Mouse (Mus musculus): ENCODE data around the gene Pknox2. TPM values are rescaled to one million over a fixed set of nuclear protein-coding genes. Genes with fewer than 3 reads are reported as not detected.

Gene Pknox2
- polyA plus RNA-seq, 1 experiment from 2014 or later = 21.3 TPM

DNA sequence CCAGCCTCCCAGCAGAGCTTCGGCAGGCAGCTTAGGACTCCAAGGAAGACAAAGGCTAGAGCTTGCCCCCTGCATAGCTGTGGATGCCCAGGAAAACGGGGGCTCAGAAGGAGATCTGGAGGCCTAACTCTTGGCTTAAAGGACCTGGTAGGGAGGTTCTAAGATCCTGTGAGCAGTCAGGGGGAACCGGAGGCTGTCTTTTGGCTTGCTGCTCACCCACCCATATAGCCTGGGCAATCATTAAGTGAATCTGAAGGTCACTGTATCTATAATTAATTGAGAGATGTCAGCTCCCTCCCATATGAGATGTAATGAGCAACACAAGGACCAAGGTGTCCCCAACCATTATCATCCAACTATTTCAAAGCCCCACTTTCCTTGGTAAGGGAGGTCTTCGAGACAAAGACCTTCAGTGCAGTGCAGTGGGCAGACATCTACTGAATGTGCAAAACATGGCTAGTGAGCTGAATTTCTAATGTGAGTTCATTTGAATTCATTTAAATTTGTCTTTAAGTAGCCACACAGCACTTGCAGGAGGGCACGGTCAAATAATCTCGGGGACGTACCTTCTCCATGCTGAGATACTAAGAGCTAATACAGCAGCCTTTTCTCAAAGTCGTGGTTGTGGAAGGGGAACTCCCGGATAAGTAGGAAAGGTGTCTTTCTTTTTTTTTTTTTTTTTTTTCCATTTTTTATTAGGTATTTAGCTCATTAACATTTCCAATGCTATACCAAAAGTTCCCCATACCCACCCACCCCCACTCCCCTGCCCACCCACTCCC is 30.4 kb downstream of the Pknox2 start:
- H3K4me3 ChIP-seq = no peak overlapping the region
- H3K27ac ChIP-seq (replicated peaks) = no peak overlapping the region
- 46% methylated on average over 9 of the region's 9 CpGs for WGBS
- H3K36me3 ChIP-seq = no peaks in the 10 kb centered on the region
- H3K27me3 ChIP-seq = no peaks in the 10 kb centered on the region
- ATAC-seq (replicated peaks) = no peak
- no peak overlapping the region for H3K4me2 ChIP-seq (replicated peaks)
- H3K9me3 ChIP-seq = no peaks in the 10 kb centered on the region
- H3K9ac ChIP-seq (replicated peaks) = no peak overlapping the region
- peaks cover 35% of the 10 kb centered on the region for H3K4me1 ChIP-seq

DNA sequence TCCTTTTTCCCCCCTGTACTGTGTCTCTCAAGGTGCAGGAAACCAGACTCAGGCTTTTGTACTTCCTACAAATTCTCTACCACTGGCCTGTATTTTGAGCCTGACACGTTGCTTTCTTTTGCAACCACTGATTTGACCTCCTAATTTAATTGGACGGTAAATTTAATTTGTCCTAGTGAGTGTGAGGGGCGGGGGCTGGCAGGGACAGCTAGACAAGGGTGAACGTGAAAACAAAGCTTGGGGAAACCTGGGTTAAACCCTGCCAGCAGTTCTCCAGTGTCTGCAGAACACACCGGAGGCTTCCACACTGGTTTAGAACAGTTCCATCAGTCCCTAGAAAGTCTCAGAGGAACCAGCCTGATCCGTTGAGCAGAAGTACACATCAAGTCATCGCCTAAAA is 31.4 kb downstream of the Pknox2 start:
- no peaks in the 10 kb centered on the region for H3K27me3 ChIP-seq
- H3K4me1 ChIP-seq = peaks cover 28% of the 10 kb centered on the region
- no peak overlapping the region for H3K4me3 ChIP-seq
- no peaks in the 10 kb centered on the region for H3K36me3 ChIP-seq
- WGBS = 43% methylated on average over 7 of the region's 7 CpGs
- no peak overlapping the region for H3K27ac ChIP-seq (replicated peaks)
- no peak overlapping the region for H3K4me2 ChIP-seq (replicated peaks)
- H3K9me3 ChIP-seq = no peaks in the 10 kb centered on the region
- no peak for ATAC-seq (replicated peaks)
- no peak overlapping the region for H3K9ac ChIP-seq (replicated peaks)

DNA sequence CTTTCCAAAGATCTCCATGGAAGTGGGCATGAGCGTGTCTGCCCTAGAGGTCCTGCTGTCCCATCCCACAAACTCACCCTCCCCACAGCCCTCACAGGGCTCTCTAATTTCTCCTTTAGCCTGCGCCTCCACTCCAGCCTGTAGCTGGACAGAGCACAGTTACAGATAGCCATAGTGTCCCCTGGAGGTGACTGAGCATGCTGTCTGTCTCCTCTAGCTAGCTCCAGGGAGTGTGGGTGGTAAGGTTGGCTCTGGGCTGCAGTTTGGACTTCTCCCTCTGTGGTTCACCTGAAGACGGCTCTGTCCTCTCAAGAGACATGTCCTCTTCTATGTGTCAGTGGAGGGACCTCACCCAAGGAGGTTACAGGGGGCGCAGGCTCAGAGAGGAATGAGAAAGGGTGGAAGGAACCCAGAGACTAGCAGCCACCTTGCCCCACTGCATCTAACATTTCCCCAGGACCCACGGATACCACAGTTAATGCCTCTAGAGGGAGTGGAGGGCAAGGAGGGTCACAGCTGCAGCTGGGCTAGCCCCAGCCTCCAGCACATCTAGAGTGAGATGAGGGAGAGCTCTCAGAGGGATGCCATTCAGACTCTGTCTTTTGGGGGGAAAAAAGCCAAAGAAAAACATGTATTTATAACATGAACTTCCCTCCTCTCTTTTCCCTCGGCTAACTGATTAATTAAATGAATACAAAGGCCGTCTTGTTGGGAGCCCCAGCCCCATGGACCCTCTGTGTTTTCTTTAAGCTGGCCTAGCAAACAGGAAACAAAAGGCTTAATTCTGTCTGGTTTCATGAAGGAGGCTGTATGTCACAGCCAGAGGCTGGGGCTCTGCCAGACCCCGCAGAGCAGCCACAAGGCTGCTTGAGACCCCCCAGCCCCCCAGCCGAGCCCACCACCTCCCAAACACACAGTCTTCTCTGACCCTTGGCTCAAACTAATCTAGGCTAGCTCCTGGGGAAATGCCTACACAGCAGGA is 32.6 kb downstream of the Pknox2 start:
- ATAC-seq (replicated peaks) = peak; percentile 82
- H3K4me2 ChIP-seq (replicated peaks) = no peak overlapping the region
- H3K36me3 ChIP-seq = no peaks in the 10 kb centered on the region
- H3K9ac ChIP-seq (replicated peaks) = no peak overlapping the region
- peak overlapping the region; percentile 64 for H3K27ac ChIP-seq (replicated peaks)
- peaks cover 21% of the 10 kb centered on the region for H3K4me1 ChIP-seq
- no peaks in the 10 kb centered on the region for H3K27me3 ChIP-seq
- H3K4me3 ChIP-seq = no peak overlapping the region
- 14% methylated on average over 9 of the region's 9 CpGs for WGBS
- H3K9me3 ChIP-seq = no peaks in the 10 kb centered on the region

DNA sequence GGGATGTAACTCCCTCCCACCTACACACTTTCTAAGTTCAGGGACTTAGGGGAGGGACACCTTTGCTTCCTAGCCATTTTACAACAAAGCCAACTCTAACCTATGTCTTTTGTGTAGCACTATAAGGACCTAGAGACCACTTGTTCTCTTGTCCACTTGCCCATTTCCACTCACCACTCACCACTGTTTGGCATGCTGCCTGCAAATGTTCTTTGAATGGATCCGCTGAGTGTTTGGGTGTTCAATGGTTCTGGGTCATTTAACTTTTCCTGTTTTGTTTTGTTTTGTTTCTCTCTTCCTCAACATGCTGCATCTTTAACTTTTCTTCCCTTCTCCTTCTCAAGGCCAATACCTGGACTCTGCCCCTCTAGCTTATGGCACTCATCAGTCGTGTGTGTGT is 39.7 kb downstream of the Pknox2 start:
- 37% methylated on average over 2 of the region's 2 CpGs for WGBS
- H3K4me2 ChIP-seq (replicated peaks) = no peak overlapping the region
- H3K9ac ChIP-seq (replicated peaks) = no peak overlapping the region
- H3K9me3 ChIP-seq = no peaks in the 10 kb centered on the region
- H3K27me3 ChIP-seq = no peaks in the 10 kb centered on the region
- no peak for ATAC-seq (replicated peaks)
- peaks cover 7% of the 10 kb centered on the region; the same call in 1 of the 2 replicates for H3K4me1 ChIP-seq
- H3K36me3 ChIP-seq = no peaks in the 10 kb centered on the region
- H3K4me3 ChIP-seq = no peak overlapping the region
- H3K27ac ChIP-seq (replicated peaks) = no peak overlapping the region

DNA sequence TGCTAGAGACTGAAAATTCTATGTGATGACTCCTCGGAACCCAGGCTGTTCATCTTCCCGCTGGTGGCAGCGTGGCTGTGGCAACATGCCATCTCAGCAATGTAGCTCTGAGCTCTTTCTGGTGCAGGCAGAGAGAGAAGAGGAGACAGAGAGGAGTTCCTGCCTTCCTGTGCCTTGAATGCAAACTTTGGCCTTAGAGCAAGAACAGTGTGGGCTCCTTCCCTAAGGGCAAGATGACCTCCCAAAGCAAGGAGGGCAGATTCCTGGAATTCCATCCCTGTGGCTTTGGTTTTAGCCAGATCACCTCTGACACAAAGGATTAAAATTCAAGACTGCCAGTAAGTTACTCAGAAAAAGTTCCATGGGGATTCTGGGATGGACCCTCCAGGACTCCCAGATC is 40.4 kb downstream of the Pknox2 start:
- no peak for ATAC-seq (replicated peaks)
- Histone ChIP-seq H3K9me3 (no peaks in the 10 kb centered on the region), H3K9ac (replicated peaks) (no peak overlapping the region), H3K4me2 (replicated peaks) (no peak overlapping the region), H3K27ac (replicated peaks) (no peak overlapping the region), H3K4me1 (peaks cover 7% of the 10 kb centered on the region; the same call in 1 of the 2 replicates), H3K4me3 (no peak overlapping the region), H3K36me3 (no peaks in the 10 kb centered on the region), H3K27me3 (no peaks in the 10 kb centered on the region)
- 48% methylated on average over 3 of the region's 3 CpGs for WGBS

DNA sequence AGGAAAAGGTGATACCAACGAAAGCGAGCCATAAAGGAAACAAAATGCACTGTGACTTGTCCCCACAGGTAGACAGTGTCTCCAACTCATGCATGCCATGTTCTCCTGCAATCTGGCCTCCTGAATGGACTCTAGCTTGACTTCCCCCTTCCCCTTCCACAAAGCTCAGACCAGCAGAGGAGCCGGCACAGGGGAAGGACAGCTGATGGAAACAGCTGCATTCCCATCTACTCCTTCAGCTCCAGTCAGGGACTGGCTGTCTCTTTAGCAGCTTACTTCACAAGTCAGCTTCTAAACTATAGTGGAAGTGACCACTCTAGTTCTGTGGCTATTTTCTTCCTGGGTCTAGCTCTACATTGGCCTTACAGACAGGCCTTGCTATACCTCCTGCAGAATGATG is 43.0 kb downstream of the Pknox2 start:
- Histone ChIP-seq H3K4me1 (peaks cover 12% of the 10 kb centered on the region), H3K4me3 (no peak overlapping the region), H3K9me3 (no peaks in the 10 kb centered on the region), H3K27ac (replicated peaks) (no peak overlapping the region), H3K36me3 (no peaks in the 10 kb centered on the region), H3K27me3 (no peaks in the 10 kb centered on the region), H3K9ac (replicated peaks) (no peak overlapping the region), H3K4me2 (replicated peaks) (no peak overlapping the region)
- 64% methylated on average over 3 of the region's 3 CpGs for WGBS
- no peak for ATAC-seq (replicated peaks)

DNA sequence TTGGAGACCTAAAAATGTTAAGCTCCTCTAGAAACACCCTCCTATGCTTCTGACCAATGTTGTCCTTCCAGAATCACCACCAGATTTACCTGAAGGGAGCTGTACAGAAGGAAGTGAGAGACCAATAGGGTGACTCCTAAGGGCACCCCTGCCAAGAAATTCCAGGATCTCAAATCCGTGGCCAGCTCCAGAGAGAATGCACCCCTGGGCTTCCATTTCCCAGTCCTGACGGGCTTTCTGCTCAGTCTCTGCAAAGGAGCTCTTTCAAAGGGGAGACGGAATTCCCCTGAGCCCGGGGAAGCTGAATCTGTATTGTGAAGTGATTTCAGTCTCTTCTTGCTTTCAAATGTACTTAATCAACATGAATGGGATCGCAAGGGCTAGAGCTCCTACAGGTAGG is 43.4 kb downstream of the Pknox2 start:
- WGBS = 21% methylated on average over 5 of the region's 5 CpGs
- H3K4me3 ChIP-seq = no peak overlapping the region
- H3K4me1 ChIP-seq = peaks cover 12% of the 10 kb centered on the region
- no peaks in the 10 kb centered on the region for H3K9me3 ChIP-seq
- H3K36me3 ChIP-seq = no peaks in the 10 kb centered on the region
- no peak overlapping the region for H3K4me2 ChIP-seq (replicated peaks)
- H3K27me3 ChIP-seq = no peaks in the 10 kb centered on the region
- H3K27ac ChIP-seq (replicated peaks) = no peak overlapping the region
- no peak overlapping the region for H3K9ac ChIP-seq (replicated peaks)
- ATAC-seq (replicated peaks) = no peak

DNA sequence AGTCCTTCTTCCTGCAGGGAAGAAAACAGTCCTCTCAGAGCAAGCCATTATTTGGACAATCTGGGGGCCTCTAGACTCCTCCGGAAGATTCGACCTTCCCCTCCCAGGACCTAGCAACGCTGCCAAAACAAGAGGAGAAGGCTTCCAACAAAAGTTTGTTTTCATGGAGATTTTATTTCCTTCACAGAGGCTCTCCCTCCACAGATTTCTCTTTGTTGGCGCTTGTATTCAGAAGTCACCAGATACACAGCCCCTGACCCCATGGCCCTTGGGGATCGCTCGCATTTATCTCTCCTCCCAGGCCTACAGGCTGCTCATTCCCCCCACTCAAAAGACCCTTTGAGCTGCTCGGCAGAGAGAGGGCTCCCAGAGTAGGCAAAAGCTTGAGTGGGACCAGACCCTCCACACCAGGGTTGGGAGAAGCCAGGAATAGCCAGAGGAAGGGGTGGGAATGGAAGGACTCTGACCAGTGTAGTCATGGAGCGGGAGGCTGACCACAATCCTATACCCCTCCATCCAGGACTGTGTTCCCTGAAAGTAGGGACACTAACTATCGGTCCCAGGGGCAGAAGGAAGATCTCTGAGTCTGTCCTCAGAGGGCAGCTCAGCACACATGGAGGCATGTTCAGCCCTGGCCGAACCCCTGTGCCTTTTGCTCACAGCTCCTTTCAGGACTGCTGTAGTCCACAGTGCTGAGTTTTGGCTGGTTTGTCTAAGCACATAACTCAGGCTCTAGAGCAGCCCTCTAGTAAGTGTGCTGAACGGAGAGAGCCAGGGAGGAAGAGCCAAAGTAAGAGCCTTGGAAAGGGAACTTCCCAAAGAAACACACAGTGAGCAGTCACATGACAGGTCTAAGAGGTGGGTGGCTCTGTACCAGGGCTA is 45.9 kb downstream of the Pknox2 start:
- H3K4me2 ChIP-seq (replicated peaks) = no peak overlapping the region
- no peak overlapping the region for H3K9ac ChIP-seq (replicated peaks)
- H3K4me3 ChIP-seq = no peak overlapping the region
- H3K27me3 ChIP-seq = no peaks in the 10 kb centered on the region
- no peaks in the 10 kb centered on the region for H3K9me3 ChIP-seq
- WGBS = 47% methylated on average over 11 of the region's 11 CpGs
- peaks cover 5% of the 10 kb centered on the region; the same call in 1 of the 2 replicates for H3K4me1 ChIP-seq
- H3K27ac ChIP-seq (replicated peaks) = no peak overlapping the region
- no peak for ATAC-seq (replicated peaks)
- no peaks in the 10 kb centered on the region for H3K36me3 ChIP-seq

DNA sequence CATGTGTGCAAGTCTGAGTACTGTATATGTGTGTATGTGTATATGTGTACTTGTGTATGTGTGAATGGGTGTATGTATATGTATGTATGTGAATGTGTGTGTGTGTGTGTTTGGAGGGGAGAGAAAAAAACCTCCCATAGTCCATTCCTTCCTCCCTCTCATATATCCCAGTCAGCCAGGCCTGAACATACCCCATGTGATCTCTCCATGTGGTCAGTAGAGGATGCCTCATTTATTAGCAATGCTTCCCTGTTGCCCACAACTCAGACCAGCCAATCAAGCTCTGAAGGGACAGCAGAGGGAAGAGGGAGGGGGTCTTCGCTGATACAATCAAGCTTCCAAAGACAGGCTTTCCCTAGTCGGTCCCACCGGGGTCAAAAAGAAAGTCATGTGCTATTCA is 47.6 kb downstream of the Pknox2 start:
- no peak overlapping the region for H3K4me3 ChIP-seq
- no peak overlapping the region for H3K9ac ChIP-seq (replicated peaks)
- H3K4me1 ChIP-seq = peaks cover 5% of the 10 kb centered on the region; the same call in 1 of the 2 replicates
- H3K9me3 ChIP-seq = no peaks in the 10 kb centered on the region
- 72% methylated on average over 3 of the region's 3 CpGs for WGBS
- H3K4me2 ChIP-seq (replicated peaks) = no peak overlapping the region
- no peaks in the 10 kb centered on the region for H3K27me3 ChIP-seq
- no peaks in the 10 kb centered on the region for H3K36me3 ChIP-seq
- H3K27ac ChIP-seq (replicated peaks) = no peak overlapping the region
- no peak for ATAC-seq (replicated peaks)

DNA sequence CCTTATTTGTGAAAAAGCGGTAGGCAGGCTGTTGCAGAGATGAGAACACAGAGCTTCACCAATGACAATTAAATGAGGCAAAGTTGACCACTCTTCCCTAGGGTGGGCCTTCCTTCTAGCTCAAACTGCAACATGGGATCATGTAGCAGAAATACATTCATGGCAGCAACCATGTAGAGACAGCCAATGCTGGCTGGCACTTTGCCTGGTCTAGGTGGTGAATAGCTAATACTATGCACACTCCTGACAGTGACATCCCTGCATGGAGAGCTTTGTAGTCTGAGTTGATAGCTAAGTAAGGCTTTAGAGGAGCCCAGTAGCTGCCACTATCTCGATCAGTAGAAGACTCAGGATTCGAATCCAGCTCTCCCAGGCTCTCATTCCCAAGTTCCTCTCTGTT is 48.6 kb downstream of the Pknox2 start:
- H3K9ac ChIP-seq (replicated peaks) = no peak overlapping the region
- H3K4me1 ChIP-seq = peaks cover 5% of the 10 kb centered on the region; the same call in 1 of the 2 replicates
- no peaks in the 10 kb centered on the region for H3K27me3 ChIP-seq
- H3K4me3 ChIP-seq = no peak overlapping the region
- H3K4me2 ChIP-seq (replicated peaks) = no peak overlapping the region
- H3K36me3 ChIP-seq = no peaks in the 10 kb centered on the region
- ATAC-seq (replicated peaks) = no peak
- H3K27ac ChIP-seq (replicated peaks) = no peak overlapping the region
- H3K9me3 ChIP-seq = no peaks in the 10 kb centered on the region
- 94% methylated on average over 3 of the region's 3 CpGs for WGBS

DNA sequence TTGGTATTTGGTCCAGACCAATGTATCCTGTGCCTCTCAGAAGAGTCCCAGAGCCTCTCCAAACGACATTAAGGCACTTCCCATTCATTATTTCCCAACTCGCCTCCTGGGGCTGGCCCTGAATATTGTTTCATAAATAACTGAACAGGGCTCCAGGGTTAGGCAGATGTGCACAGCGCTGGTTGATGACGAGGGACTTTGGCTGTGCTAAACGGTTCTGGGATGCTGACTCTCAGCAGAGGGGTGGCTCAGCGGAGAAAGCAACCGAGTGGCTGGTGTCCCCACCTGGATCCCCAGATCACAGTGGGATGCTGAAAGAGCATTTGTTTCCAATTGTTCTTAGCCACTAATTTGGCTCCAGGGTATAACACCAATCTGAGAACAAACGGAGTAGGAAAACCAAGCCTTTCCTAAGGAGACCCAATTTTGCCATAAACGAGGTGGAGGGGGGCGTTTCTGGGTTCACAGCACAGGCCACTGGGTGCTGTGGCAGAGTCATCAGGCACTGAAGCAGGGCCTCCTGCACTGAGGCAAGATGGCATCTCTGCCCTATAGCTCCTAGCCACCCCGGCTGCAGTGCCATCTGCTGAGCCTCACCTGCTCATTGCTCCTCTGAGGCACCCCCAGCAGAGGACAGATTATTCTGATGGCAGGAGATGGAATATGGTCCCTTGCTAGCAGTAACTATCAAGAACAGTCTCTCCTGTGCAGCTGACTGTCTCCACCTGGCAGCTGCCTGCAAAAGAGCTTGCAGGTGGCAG is 52.8 kb downstream of the Pknox2 start:
- H3K4me3 ChIP-seq = no peak overlapping the region
- peaks cover 6% of the 10 kb centered on the region for H3K4me1 ChIP-seq
- no peak for ATAC-seq (replicated peaks)
- 40% methylated on average over 11 of the region's 11 CpGs for WGBS
- no peaks in the 10 kb centered on the region for H3K27me3 ChIP-seq
- H3K4me2 ChIP-seq (replicated peaks) = no peak overlapping the region
- no peaks in the 10 kb centered on the region for H3K9me3 ChIP-seq
- H3K9ac ChIP-seq (replicated peaks) = no peak overlapping the region
- H3K27ac ChIP-seq (replicated peaks) = no peak overlapping the region
- H3K36me3 ChIP-seq = no peaks in the 10 kb centered on the region

Data from forebrain, embryonic 15.5 days (tissue).